Mouse (Mus musculus) spleen, adult 2 months (tissue): ENCODE measurements around the gene Wnt9b.

Source experiments
- CTCF ChIP-seq: fragments of 200-500 bp; IDR thresholded peaks from 2 replicates; pipeline ENCODE4 v1.5.1; 2011; ENCODE audit warnings: mild to moderate bottlenecking, inconsistent platforms; ENCODE audit not compliant: insufficient read depth, insufficient read length, insufficient replicate concordance; ENCODE audit errors: extremely low read depth
- POLR2A ChIP-seq: fragments of 200-500 bp; IDR thresholded peaks from 2 replicates; pipeline ENCODE4 v1.6.1; 2011; ENCODE audit warnings: low read depth, low read length, inconsistent platforms

GRCm38 (mm10) chr11:103688271-103688979, 61.2 kb downstream of the Wnt9b start:
- TF ChIP-seq POLR2A: no peak
- TF ChIP-seq CTCF: no peak
